Mouse (Mus musculus) stomach, postnatal 0 days (tissue): ENCODE data around the gene Gstp2. TPM values are rescaled to one million over a fixed set of nuclear protein-coding genes. Genes with fewer than 3 reads are reported as not detected.
"Not testable (repeated sequence)": the region's sequence is repeated elsewhere in the genome, so short reads cannot be mapped to it uniquely, and the experiment has no call there.

Experiments used
- ATAC-seq: fragments of 200-750 bp; cut with Nextera tagmentation; 2 replicates; pipeline ENCODE4 v1.8.0; 2017; ENCODE audit not compliant: low FRiP score, low TSS enrichment
- DNase-seq: peaks from one replicate; pipeline ENCODE4 v3.0.0-alpha.2; 2016; ENCODE audit warnings: low spot score
- H3K27ac ChIP-seq: fragments of 300-500 bp; sonication (generic); replicated peaks from 2 replicates; pipeline ENCODE4 v1.5.1; 2014; ENCODE audit warnings: mild to moderate bottlenecking, control low read depth
- H3K27me3 ChIP-seq: fragments of 300-500 bp; sonication (generic); 2 replicates; pipeline ENCODE4 v1.6.1; 2014; ENCODE audit warnings: low read length; ENCODE audit not compliant: control insufficient read depth, insufficient read depth
- H3K36me3 ChIP-seq: fragments of 300-500 bp; sonication (generic); 2 replicates; pipeline ENCODE4 v1.6.1; 2014; ENCODE audit warnings: low read length, mixed read lengths; ENCODE audit not compliant: control insufficient read depth, insufficient read depth
- H3K4me1 ChIP-seq: fragments of 300-500 bp; sonication (generic); replicated peaks from 2 replicates; pipeline ENCODE4 v1.6.1; 2014; ENCODE audit warnings: antibody characterized with exemption; ENCODE audit not compliant: control insufficient read depth, insufficient read depth
- H3K4me2 ChIP-seq: fragments of 300-500 bp; sonication (generic); replicated peaks from 2 replicates; pipeline ENCODE4 v1.6.1; 2014; ENCODE audit warnings: low read depth, mild to moderate bottlenecking, control low read depth, moderate library complexity
- H3K4me3 ChIP-seq: fragments of 300-500 bp; sonication (generic); 2 replicates; pipeline ENCODE4 v1.5.1; 2014; ENCODE audit warnings: low read depth, low read length, control low read depth
- H3K9ac ChIP-seq: fragments of 300-500 bp; sonication (generic); 2 replicates; pipeline ENCODE4 v1.6.1; 2014; ENCODE audit warnings: mild to moderate bottlenecking, low read length, control low read depth, mixed read lengths
- H3K9me3 ChIP-seq: fragments of 300-500 bp; sonication (generic); 2 replicates; pipeline ENCODE4 v1.6.1; 2016; ENCODE audit warnings: low read length; ENCODE audit not compliant: control insufficient read depth
- CTCF ChIP-seq: IDR thresholded peaks from 2 replicates; pipeline ENCODE4 v1.5.1; 2016; ENCODE audit warnings: antibody characterized with exemption, low read depth, mild to moderate bottlenecking, moderate library complexity
- EP300 ChIP-seq: optimal IDR thresholded peaks from 2 replicates; pipeline ENCODE3; 2016; ENCODE audit warnings: antibody characterized with exemption
- WGBS: fragments of 180-500 bp; shearing (Covaris S2); extraction: QIAGEN DNeasy Blood & Tissue Kit; methylation state at CpG from one replicate; pipeline ENCODE4 v1.1.7; 2014; 5-methylcytosine and 5-hydroxymethylcytosine counted together
- polyA plus RNA-seq: library from polyadenylated mRNA; unstranded; fragments of >200 nt; fragmentation: Nextera tagmentation; extraction: Ambion mirVana; gene quantifications from 2 replicates; pipeline ENCODE4 v1.2.1, GENCODE M21; 2015

Gene Gstp2
- polyA plus RNA-seq, 1 experiment from 2014 or later, result 93.1 TPM

GRCm38 (mm10) chr19:4066877-4067276 is 21.1 kb upstream of the Gstp2 start:
- ATAC-seq (peak; percentile 42; the same call in 1 of the 2 replicates), DNase-seq (no peak)
- TF ChIP-seq CTCF (no peak), EP300 (no peak)
- Histone ChIP-seq H3K9ac (no peak overlapping the region), H3K36me3 (no peaks in the 10 kb centered on the region), H3K9me3 (no peaks in the 10 kb centered on the region), H3K4me3 (no peak overlapping the region), H3K27me3 (no peaks in the 10 kb centered on the region), H3K27ac (no peak overlapping the region), H3K4me1 (no peaks in the 10 kb centered on the region), H3K4me2 (no peak overlapping the region)

- Histone ChIP-seq H3K9ac (no peak overlapping the region), H3K4me2 (no peak overlapping the region), H3K4me3 (no peak overlapping the region), H3K4me1 (no peaks in the 10 kb centered on the region), H3K36me3 (no peaks in the 10 kb centered on the region), H3K27me3 (no peaks in the 10 kb centered on the region), H3K27ac (no peak overlapping the region), H3K9me3 (no peaks in the 10 kb centered on the region)
- DNase-seq (no peak), ATAC-seq (0 out of 2 replicates have a peak, but pooled peaks have one; percentile 71)
- WGBS, result 64% methylated on average over 6 of the region's 6 CpGs
- no peak for TF ChIP-seq CTCF
These were observed 20.5 kb upstream of the Gstp2 start for GRCm38 (mm10) chr19:4066280-4066679.

- H3K27ac ChIP-seq, H3K4me3 ChIP-seq, ATAC-seq, H3K4me1 ChIP-seq, H3K9ac ChIP-seq, H3K27me3 ChIP-seq, DNase-seq, H3K36me3 ChIP-seq, H3K9me3 ChIP-seq, H3K4me2 ChIP-seq: not testable (repeated sequence)
- WGBS, result no CpG with 5 or more reads among the region's 11 CpGs
These were observed 18.7 kb upstream of the Gstp2 start for GRCm38 (mm10) chr19:4064501-4064900.

- ATAC-seq, H3K27me3 ChIP-seq, H3K4me1 ChIP-seq, H3K4me3 ChIP-seq, H3K9ac ChIP-seq, DNase-seq, H3K4me2 ChIP-seq, H3K36me3 ChIP-seq, H3K27ac ChIP-seq, H3K9me3 ChIP-seq: not testable (repeated sequence)
- 54% methylated on average over 2 of the region's 4 CpGs for WGBS
These were observed 17.5 kb upstream of the Gstp2 start for GRCm38 (mm10) chr19:4063357-4063756.

- Histone ChIP-seq H3K4me1 (no peaks in the 10 kb centered on the region), H3K36me3 (no peaks in the 10 kb centered on the region), H3K4me3 (no peak overlapping the region), H3K27ac (no peak overlapping the region), H3K27me3 (no peaks in the 10 kb centered on the region), H3K9me3 (no peaks in the 10 kb centered on the region), H3K9ac (no peak overlapping the region), H3K4me2 (no peak overlapping the region)
- DNase-seq (no peak), ATAC-seq (no peak)
- TF ChIP-seq CTCF (no peak), EP300 (no peak)
- 90% methylated on average over 6 of the region's 6 CpGs for WGBS
These were observed 15.2 kb upstream of the Gstp2 start for GRCm38 (mm10) chr19:4060899-4061465.

DNA sequence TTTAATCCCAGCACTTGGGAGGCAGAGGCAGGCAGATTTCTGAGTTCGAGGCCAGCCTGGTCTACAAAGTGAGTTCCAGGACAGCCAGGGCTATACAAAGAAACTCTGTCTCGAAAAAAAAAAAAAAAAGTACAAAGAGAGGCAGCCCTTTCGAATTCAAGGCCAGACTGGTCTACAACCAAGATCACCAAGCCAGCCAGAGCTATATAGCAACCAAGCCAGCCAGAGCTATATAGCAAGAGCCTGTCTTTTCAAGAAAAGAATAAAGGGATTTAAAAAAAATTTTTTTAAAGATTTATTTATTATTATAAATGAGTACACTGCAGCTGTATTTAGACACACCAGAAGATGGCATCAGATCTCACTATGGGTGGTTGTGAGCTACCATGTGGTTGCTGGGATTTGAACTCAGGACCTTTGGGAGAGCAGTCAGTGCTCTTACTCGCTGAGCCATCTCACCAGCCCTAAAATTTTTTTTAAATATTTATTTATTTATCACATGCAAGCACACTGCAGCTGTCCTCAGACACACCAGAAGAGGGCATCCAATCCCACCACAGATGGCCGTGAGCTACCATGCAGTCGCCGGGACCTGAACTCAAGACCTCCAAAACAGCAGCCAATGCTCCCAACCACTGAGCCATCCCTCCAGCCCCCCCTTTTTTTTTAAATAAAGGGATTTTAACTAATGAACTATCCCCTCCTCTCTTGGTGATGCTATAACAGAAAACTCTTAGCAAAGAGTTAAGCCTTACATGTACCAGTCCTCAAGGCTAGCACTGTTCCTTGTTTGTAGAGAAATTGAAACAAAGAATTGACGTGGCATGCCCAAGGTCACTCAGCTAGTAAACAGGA is 14.4 kb upstream of the Gstp2 start:
- not testable (repeated sequence) for H3K27ac ChIP-seq, DNase-seq, H3K27me3 ChIP-seq, H3K36me3 ChIP-seq, H3K4me2 ChIP-seq, H3K9me3 ChIP-seq, H3K4me1 ChIP-seq, ATAC-seq, H3K9ac ChIP-seq, H3K4me3 ChIP-seq
- 86% methylated on average over 8 of the region's 8 CpGs for WGBS
